Mouse (Mus musculus): ENCODE data around the gene Sec61a1.

The Sec61a1 gene

DNA sequence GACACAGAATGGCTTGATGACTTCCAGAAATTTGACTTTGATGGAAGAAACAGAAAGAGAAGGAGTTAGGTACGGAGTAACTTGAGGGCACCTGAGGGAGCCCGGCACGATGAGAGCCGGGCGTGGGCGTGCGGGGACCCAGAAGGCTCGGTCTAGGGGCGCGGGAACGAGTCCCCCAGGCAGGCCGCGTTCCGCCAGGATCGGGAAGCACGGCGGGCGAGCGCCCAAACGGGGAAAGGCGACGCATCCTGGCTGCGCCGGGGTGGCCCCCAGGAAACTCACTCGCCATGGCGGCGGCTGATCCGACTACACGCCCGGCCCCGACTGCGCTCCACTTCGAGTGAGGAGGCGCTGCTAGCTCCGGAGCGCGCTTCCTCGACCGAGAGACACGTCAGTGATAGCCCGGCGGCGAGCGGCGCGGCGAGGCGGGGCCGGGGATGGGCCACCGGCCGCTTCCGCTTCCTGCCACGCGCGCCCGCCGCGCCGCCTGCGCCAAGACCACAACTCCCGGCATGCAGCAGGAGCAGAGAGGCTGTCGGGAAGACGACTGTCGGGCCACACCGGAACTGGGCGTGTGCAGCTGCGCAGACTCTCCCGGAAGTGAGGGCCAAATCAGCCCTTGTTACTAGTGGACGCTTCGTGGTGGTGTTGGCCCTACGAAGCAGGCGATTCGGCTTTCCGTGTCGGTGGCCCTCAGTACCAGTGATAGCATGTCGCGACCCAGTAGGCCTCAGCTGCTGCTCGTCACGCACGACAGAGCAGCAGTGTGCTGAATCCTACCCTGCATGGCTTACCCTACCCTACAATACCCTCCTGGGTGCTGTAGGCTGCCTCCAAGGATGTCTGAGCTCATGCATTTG, at the start of gene Sec61a1:
Gene Sec61a1 (minus strand): TSS at position 502 of the 860 bp plus-strand sequence.
- DNase-seq (ENCODE audit: low read depth), result peak; percentile 95

DNA sequence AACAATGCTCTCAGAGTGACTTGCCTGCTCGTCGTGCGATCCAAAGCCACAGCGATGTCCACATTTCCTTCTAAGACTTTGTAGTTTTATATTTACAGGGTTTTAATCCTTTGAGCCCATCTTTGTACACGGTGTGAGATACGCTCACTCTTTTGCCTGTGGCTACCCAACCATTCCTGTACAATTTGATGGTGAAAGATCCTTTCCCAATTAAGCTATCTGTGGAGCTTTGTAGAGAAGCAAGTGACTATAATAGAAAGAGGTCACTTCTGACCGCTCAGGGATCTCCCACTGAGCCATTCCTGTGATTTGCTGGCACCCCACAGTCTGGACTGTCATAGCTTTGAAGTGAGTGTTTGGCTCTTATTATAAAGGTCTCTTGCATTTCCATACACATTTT, 48.0 kb upstream of the Sec61a1 start:
- no peak for DNase-seq (ENCODE audit: low read depth)

DNA sequence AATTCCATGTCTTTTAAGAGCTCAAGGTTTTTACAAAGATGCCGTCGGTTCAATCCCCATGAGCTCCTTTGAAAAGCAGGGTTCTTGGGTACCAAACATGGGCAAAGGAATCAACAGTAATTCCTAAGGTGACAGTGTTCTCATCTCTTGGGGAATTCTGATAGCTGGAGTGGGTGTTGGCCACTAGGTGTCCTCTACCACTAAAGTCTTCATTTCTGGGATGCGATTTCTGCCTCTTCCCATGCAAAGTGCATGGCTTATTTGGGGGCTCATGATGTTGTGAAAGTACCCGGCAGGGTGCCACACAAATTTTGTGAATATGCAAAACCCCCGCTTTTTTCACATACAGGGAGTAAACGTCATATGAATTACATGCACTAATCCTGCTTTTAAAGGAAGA, 46.3 kb upstream of the Sec61a1 start:
- DNase-seq (ENCODE audit: low read depth), result no peak

DNA sequence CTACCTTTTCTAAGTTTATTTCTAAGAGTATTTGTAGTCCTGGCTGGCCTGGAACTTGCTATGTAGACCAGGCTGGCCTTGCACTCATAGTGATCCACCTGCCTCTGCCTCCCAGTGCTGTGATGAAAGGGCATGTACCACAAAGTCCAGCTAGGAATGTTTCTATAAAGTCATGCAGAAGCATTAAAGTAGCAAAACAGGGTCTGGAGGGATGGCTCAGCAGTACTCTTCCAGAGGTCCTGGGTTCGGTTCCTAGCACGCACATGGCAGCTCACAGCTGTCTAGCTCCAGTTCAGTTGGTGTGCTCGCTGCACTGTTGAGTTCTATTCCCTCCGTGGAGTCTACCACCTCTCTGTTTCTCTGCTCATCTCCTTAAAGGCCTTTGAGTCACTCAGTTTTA, 41.5 kb upstream of the Sec61a1 start:
- DNase-seq (ENCODE audit: low read depth), result no peak

DNA sequence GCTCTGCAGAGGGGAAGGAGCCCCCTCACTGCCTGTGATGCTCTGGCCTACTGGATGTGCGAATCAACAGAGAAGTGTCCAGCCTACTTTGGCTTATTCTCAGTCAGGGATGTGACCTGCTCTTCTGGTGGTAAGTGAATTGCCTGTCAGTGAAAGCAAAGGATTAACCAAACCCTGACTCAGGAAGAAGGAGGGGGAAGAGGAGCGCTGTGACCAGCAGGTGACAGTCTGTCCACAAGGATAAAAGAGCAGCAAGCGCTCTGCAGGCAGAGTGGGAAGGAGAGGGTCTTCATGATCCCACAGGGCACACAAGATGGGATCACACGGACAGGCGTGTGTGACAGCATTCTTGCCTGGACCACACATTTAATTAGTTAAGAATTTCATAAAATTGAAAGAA, 41.0 kb upstream of the Sec61a1 start:
- DNase-seq (ENCODE audit: low read depth), result no peak

DNA sequence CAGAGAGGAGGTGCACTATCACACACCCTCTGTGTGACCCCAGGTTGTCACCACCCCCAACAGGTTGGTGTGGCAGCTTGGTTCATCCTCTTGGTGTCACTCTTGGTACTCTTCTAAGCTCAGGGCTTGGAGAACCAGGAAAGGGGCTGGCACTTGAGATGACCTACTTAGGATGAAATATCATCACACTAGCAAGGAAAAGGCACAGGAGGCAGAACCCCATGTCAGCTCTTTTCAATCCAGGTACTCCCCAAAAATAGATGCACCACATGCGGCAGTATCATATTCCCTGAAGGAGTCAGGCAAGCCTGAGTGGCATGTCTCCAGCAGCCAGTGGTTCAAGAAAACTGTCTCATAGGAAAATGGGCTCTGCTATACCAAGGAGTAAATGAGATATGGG, 39.4 kb upstream of the Sec61a1 start:
- DNase-seq (ENCODE audit: low read depth), result no peak

DNA sequence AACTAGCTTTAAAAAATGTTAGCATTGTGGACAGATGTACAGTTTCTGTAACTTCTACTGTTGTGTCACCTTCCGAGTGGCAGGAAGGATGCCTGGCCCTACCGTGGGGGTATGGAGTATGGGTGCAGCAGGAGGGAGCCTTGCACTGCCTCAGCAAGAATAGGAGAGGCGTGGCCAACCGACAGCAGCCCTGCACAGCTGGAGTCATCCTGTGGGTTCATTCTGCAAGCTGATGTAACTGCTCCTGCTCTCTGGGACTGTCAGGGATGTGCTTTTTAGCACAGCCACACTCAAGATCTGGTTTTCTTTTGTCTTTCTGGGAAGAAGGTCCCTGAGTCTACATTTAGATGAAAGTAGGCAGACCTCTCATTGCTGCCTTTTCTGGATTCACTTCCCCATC, 38.8 kb upstream of the Sec61a1 start:
- DNase-seq (ENCODE audit: low read depth), result no peak

DNA sequence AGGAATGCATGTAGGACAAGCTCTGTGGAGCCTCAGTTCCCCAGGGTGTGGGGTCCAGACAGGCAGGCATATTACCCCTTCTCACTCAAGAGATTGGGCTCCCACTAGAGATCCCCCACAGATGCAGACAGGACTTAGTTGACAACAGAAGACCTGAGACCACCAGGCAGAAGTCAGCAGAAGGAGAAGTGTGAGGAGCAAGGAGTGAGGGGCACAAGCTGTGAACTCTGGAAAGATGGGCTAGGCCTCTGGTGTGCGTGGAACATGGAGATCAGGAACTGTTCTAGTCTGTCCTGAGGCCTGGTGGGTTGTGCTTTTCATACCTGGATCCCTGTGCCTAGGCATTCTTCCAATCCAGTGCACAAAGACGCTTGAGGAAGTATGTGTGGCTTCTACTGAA, 31.2 kb upstream of the Sec61a1 start:
- DNase-seq (ENCODE audit: low read depth), result no peak

DNA sequence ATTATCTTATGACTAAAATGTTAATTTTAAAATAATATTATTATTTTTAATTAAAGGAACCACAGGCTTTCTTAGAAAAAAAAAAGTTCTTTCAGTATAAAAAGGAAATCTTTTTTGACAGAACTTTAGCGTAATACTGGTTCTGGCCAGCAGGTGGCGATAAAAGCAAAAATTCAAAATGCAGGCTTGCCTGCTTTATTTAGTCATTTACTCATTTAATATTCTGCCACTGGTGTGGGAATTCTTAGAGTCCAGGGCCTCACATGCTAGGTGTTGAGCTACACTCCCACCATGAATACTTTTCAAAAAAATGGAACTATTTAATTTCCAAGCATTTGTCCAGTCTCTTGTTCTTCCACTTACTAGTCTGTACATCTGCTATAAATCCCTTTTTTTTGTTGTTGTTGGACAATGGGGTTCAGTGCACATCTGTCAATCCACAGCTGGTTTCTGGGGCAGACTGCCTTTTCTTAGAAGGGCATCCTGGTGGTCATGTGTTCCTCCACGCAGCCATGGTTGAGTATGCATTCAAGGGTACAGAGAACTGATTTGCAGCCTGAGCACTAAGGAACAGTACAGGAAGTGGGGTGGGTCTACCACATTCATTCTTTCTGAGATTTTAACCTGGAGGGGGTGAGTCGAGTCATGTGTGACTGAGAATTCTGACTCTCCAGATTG, 30.6 kb upstream of the Sec61a1 start:
- peak; percentile 69 for DNase-seq (ENCODE audit: low read depth)

DNA sequence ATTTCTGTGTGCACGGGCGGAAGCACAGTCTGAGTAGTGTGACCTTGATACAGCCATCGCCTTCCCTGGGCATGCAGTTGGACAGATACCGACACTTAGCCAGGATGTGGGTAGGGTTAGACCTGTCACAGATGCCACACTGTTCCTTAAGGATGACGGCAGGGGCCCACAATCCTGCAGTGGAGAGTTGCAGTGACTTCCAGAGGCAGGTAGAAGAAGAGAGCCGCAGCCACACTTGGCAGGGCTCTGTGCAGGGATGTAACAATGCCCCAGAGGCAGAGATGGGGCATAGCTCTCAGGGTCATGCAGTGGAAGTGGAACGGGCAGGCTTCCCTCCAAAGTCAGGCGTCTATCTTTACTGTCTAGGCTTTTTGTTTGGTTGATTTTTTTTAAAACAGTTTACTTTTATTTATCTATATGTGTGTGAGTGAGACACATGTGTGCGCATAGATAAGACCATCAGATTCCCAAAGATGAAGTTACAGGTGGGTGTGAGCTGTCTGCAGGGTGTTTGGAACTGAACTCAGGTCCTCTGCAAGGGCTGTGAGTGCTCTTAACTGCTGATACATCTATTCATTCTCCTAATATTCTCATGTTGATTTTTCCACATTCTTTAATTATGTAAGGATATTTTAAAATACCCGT, 29.8 kb upstream of the Sec61a1 start:
- no peak for DNase-seq (ENCODE audit: low read depth)

DNA sequence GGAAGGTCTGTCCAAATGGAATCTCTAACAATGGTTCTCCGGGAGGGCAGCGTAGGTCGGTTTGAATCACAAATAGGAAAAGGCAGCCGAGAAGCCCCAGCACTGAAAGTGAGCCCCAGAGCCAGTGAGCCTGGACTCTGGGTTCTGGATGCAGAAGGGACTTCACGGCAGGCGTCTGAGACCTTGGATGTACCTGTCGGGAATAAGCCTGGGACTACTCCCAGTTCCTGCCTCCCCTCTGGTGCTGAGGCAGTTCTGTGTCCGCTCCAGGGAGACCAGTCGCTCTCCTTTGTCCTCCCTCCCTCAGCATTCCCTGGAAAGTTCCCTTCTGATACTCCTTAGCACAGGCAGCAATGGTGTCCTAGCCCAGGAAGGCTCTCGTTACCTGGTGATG, 26.7 kb upstream of the Sec61a1 start:
- no peak for DNase-seq (ENCODE audit: low read depth)

DNA sequence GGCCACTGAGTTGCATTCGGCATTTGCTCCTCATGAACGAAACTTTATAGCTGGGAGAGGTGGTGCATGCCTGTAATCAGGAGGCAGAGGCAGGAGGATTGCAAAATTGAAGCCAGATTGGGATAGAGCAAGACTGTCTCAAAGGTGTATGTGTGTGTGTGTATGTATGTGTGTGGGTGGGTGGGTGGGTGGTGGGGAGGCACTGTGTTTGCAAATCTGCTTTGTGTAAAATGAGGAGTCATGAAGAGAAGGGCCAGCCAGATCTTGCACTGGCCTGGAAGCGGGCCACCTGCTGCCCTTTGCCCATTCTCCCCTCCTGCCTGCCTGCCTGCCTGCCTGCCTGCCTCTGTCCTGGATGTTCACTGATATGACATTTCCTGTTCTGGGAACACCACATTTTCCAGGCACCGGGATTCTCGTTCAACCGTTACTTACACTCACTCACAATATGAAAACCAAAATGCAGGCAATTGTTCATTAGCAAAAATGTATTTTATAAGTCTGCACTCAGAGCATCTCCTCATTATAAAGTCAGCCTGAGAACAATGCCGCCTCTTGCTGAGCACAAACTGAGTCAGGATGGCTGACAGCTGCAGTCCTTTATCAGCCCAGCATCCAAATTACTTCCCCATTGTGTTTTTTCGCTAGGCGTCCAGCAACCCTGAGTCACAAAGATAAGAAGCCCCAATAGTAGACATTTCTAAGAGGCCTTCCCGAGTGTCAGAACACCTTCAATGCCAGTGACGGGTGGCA, 26.1 kb upstream of the Sec61a1 start:
- DNase-seq (ENCODE audit: low read depth), result no peak

DNA sequence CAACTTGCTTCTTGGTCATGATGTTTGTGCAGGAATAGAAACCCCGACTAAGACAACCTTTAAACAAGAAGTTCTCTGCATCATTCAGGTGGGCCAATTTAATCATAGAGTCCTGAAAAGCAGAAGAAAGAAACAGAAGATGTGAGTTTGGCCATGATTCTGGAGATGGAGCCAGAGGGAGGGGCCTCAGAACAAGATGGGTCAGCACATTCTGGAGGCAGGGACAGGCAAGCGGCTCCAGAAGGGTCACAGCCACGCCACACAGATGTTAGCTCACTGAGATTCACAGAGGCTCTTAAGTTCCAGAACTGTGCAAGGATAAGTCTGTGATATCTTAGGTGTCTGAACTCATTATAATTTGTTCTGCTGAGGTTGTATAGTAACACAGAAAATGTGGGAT, 25.5 kb upstream of the Sec61a1 start:
- DNase-seq (ENCODE audit: low read depth), result no peak

DNA sequence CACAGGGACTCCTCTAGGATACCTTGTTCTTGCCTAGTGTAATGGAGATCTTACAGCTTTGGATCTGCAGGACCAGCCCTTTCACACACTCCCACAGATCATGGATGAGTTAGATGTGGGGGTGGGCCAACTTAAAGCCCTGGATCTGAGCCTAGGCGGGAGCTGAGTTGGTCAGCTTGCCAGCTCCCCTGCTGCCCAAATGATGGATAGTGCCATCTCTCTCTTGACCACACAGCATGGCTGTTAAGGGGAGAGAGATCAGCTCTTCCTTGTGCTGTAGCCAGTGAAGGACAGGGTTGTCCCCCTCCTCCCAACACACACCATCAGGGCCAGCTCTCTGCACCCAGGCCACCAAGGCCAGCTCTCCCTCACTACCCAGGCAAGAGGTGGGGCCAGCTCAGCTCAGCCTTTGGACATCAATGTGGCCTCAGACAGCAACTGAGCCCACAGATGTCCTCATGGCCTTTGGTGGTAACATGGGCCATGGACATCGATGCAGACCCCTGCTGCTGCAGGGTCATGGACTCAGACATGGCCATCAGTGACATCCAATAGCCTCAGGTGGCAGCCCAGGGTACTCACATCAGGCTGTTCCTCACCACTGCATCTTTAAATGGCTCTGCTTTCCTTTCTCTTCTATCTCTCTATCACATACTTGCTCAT, 21.5 kb upstream of the Sec61a1 start:
- DNase-seq (ENCODE audit: low read depth), result no peak

DNA sequence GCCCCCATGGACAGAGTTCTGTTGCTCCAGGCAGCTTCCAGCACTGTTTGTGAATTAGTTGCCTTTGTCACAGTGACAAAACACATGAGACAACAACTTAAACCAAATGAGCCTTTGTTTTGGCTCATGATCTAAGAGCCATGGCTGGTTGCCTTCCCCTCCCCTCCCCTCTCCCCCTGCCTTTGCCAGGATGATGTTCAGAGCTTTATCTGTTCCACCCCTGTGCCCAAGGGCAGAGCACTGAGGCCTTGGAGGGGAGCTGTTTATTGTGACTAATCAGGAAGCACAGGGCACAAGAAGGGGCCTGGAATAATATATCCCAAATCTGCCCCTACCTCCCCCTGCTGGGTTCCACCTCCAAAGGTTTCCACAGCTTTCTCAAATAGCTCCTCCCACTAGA, 11.6 kb upstream of the Sec61a1 start:
- no peak for DNase-seq (ENCODE audit: low read depth)

DNA sequence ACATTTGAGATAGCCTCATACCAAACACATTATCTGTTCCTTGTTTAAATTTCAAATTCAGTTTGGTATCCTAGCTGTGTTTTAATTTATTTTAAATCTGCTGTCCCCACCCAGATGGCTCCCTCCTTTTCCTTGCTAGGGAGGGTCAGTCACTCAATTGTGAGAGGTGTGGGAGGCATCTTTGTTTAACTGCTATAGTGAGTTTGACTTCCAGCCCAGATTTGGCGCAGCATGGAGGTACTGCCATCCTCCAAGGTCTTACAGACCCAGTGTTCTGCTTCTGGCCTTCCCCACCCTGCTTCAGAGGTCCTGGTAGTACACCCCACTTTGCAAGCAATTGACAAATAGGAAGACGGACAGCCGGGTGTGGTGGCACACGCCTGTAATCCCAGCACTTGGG, 5.4 kb upstream of the Sec61a1 start:
- DNase-seq (ENCODE audit: low read depth), result no peak

DNA sequence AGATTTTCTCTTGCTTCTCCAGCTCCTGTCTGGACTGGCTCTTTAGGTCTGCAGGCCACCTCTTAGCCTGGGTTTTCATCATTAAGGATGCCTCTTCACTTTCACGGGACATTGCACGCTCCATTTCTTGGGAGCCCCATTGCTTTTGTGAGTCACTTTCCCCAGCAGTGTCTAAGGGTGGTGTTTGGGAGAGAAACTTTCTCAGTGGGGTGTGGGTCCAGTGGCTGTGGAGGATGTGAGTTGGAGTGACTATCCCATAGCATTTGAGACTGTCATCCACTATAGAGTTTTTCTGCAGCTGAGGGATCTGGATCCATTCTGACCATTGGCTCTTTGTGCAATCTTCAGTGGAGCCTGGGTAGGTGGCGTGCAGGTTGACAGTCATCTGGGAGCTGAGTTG, 4.7 kb upstream of the Sec61a1 start:
- DNase-seq (ENCODE audit: low read depth), result no peak

DNA sequence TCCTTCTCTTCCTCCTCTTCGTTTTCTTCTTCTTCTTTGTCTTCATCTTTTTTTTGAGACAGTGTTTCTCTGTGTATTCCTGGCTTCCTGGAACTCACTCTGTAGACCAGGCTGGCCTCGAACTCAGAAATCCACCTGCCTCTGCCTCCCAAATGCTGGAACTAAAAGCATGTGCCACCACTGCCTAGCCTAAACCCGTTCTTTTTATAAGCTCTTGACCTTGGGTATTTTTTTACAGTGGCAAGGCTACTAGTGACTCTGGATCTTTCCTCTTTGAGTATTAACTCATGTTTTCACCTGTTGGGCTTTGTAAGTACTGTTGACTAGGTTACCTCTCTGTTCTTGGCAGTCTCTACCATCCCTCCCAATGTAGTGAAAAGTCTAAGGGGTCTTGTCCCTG, 4.3 kb upstream of the Sec61a1 start:
- DNase-seq (ENCODE audit: low read depth), result no peak

DNA sequence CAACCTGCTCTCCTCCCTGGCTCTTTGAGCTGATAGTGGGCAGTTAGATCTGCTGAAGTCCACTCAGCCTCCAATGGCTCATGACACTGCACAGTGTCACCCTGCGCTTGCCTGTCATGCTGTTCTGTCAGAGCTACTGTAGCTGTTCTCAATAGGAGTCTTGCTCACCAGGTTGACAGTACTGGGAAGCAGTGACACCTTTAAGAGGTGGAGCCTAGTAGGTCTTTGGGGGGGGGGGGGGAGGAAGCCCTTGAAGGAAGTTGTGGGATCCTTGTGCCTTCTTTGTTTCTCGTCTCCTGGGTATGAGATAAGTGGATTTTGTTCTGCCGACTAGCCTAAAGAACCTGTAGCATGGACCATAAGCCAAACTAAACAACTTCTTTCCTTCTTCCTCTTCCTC, 3.9 kb upstream of the Sec61a1 start:
- DNase-seq (ENCODE audit: low read depth), result peak; percentile 69

DNA sequence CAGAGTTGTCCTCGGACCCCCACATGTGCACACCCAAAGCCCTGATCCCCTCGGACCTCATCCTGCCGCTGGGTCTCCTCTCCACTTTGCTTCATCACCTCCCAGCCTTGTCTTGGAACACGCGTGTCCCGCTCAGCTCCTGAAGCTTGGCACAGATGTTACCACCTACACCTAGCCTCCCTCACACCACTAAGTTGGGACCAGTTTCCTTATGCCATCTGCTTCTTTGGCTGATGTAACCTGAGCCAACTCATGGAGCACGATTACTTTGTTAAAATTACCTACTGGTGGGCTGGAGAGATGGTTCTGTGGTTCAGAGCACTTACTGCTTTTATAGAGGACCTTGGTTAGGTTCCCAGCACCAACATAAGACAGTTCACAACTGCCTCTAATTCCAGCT, 3.1 kb upstream of the Sec61a1 start:
- no peak for DNase-seq (ENCODE audit: low read depth)

DNA sequence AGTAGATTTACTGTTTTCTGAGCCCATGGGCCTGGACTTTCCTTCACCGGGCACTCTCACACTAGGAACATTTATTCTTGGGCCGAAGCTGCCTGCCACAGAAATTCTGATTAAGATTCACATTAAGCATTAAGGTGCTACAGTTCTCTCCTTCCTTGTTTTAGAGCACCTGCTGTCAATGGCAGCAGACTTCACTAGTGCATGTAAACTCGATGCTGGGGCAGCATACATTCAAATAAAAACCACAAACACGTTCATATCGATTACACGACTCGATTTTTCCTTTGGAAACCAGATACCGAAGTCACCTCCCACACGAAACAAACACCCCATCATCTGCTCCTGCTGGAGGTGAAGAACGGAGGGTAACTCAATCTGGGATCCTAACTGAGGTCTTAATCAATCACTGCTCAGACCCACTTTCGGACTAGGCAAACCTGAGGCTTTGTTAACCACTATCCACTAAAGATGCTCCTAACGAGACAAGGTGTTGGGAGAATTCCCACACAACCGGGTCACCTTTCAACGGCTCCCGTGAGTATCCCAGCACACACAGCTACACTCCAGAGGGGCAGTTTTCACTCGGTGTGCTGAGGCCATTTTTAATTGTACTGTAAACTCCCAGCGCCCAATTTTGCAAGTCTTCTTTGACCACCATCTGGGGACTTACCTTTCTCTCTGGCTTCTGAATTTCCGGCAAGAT, 853 bp downstream of the Sec61a1 start:
- peak; percentile 36 for DNase-seq (ENCODE audit: low read depth)
